Mouse (Mus musculus): ENCODE measurements around the gene Rsph9. TPM values are rescaled to one million over a fixed set of nuclear protein-coding genes. Genes with fewer than 3 reads are reported as not detected.

Gene Rsph9
- polyA plus RNA-seq, 1 experiment, result 5.0 TPM

DNA sequence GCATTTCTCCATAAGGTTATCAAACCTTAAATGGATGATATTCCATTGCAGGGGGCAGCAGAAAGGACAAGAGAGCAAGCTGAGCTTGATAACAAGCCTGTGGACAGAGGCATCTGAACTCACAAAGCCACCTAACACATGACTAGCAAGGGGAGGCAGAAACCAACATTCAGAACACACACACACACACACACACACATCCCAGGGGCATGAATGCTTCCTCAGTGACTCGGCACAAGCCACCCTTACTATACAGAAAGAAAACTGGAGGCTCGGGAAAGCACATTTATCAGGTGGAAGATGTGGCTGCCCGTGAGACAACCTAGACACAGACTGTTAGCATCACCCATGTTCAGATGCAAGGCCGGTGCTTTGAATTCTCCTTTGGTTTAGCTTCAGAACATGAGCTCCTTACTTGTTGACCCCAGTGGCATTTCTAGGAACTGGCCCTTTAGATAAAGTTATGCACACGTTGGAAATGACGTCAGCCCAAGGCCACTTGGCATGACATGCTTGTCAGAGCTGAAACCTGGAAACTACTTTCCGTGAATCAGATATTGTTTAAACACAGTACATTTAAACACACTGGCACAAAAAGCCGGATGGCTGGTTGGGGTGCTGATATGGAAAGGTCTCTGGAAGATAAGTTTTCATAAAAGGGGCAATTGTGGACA lies 5.3 kb downstream of the Rsph9 start:
- no peak for TF ChIP-seq CTCF (IDR thresholded peaks at IDR 0.05; ENCODE audit: control insufficient read depth, insufficient read depth, low read length)
- Histone ChIP-seq H3K4me1 (ENCODE audit: control insufficient read depth, insufficient read depth, low read length) (peaks cover 6% of the 10 kb centered on the region; the same call in 1 of the 2 replicates), H3K4me3 (replicated peaks; ENCODE audit: control insufficient read depth, low read depth, low read length) (no peak overlapping the region), H3K27ac (ENCODE audit: control insufficient read depth, insufficient read depth, low read depth, low read length, poor library complexity) (no peak overlapping the region)
- 46% methylated on average over 8 of the region's 8 CpGs for WGBS

DNA sequence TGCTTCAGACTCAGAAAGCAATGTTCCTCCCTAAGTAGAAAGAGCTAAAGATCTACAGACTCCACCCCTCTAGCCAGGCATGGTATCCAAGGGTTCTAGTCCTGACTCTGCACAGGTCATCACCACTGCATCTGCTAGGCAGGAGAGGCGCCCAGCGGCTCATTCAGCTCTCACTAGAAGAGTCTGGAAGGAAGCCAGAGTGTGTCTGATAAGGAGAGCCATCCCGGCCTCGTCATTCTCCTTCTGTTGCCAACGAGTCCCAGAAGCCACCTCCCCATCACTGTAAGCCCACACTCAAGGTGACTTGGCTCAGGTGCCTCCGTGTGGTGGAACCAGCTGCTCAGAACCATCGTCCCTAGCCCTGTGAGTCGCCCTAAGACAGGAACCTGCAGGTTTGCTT lies 11.2 kb downstream of the Rsph9 start:
- no peaks in the 10 kb centered on the region for H3K4me1 ChIP-seq (ENCODE audit: control insufficient read depth, insufficient read depth, low read length)
- no peak overlapping the region for H3K4me3 ChIP-seq (replicated peaks; ENCODE audit: control insufficient read depth, low read depth, low read length)
- TF ChIP-seq POLR2A (IDR thresholded peaks at IDR 0.05; ENCODE audit: borderline replicate concordance, control insufficient read depth, low read depth, low read length) (no peak), CTCF (IDR thresholded peaks at IDR 0.05; ENCODE audit: control insufficient read depth, insufficient read depth, low read length) (no peak)
- no peak overlapping the region for H3K27ac ChIP-seq (ENCODE audit: control insufficient read depth, insufficient read depth, low read depth, low read length, poor library complexity)
- 70% methylated on average over 8 of the region's 8 CpGs for WGBS

- TF ChIP-seq POLR2A (IDR thresholded peaks at IDR 0.05; ENCODE audit: borderline replicate concordance, control insufficient read depth, low read depth, low read length) (no peak), CTCF (IDR thresholded peaks at IDR 0.05; ENCODE audit: control insufficient read depth, insufficient read depth, low read length) (peak; percentile 86)
- no peak overlapping the region for H3K4me3 ChIP-seq (replicated peaks; ENCODE audit: control insufficient read depth, low read depth, low read length)
- 24% methylated on average over 12 of the region's 12 CpGs for WGBS
These were observed 11.8 kb downstream of the Rsph9 start for GRCm38 (mm10) chr17:46132058-46132718.

DNA sequence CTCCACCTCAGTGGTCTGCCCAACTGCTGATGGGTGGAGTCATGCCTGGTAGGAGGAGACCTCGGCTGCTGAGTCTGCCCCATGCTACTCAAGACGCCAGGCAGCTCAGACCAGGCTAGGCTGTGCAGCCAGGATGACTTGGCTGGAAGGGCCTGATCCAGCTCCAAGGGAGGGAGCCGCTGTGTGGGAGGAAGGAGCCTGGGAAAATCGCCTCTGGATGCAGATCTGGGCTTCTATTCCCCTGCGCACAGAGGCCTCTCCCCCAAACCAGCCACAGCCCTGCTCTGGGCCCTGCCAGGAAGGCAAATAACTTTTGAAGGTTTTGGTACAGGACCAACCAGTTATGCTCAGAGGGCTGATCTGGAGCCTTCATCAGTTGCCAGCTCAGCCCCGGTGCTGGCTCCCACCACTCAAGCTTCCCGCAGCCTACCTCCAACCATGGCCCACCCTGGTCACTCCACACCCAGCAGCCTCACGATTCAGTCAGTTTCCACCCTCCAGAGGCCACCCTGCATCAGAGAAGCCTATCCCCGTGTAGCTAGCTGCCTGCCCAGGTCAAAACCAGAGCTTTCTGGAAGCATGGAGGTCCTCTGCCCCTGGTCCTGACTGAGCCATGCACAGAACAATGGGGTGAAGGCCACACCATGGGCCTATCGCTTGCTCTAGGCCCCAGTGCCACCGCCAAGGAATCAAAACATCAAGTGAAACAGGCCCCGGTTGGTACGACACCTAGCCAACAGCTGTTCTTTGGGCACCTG lies 14.1 kb downstream of the Rsph9 start:
- no peaks in the 10 kb centered on the region for H3K4me1 ChIP-seq (ENCODE audit: control insufficient read depth, insufficient read depth, low read length)

More at GRCm38 (mm10) chr17:46132058-46132718, 11.8 kb downstream of the Rsph9 start:
- no peak overlapping the region for H3K27ac ChIP-seq (ENCODE audit: control insufficient read depth, insufficient read depth, low read depth, low read length, poor library complexity)
- no peaks in the 10 kb centered on the region for H3K4me1 ChIP-seq (ENCODE audit: control insufficient read depth, insufficient read depth, low read length)

GRCm38 (mm10) chr17:46127814-46128493 lies 16.1 kb downstream of the Rsph9 start:
- H3K27ac ChIP-seq (ENCODE audit: control insufficient read depth, insufficient read depth, low read depth, low read length, poor library complexity), result no peak overlapping the region
- 80% methylated on average over 6 of the region's 6 CpGs for WGBS
- no peak for TF ChIP-seq POLR2A (IDR thresholded peaks at IDR 0.05; ENCODE audit: borderline replicate concordance, control insufficient read depth, low read depth, low read length)
- no peak for TF ChIP-seq CTCF (IDR thresholded peaks at IDR 0.05; ENCODE audit: control insufficient read depth, insufficient read depth, low read length)
- no peaks in the 10 kb centered on the region for H3K4me1 ChIP-seq (ENCODE audit: control insufficient read depth, insufficient read depth, low read length)
- H3K4me3 ChIP-seq (replicated peaks; ENCODE audit: control insufficient read depth, low read depth, low read length), result no peak overlapping the region

More for the DNA sequence above, 14.1 kb downstream of the Rsph9 start:
- 83% methylated on average over 13 of the region's 13 CpGs for WGBS
- no peak overlapping the region for H3K4me3 ChIP-seq (replicated peaks; ENCODE audit: control insufficient read depth, low read depth, low read length)
- no peak for TF ChIP-seq CTCF (IDR thresholded peaks at IDR 0.05; ENCODE audit: control insufficient read depth, insufficient read depth, low read length)
- TF ChIP-seq POLR2A (IDR thresholded peaks at IDR 0.05; ENCODE audit: borderline replicate concordance, control insufficient read depth, low read depth, low read length), result no peak
- no peak overlapping the region for H3K27ac ChIP-seq (ENCODE audit: control insufficient read depth, insufficient read depth, low read depth, low read length, poor library complexity)

GRCm38 (mm10) chr17:46126608-46127007 lies 17.4 kb downstream of the Rsph9 start:
- TF ChIP-seq POLR2A (IDR thresholded peaks at IDR 0.05; ENCODE audit: borderline replicate concordance, control insufficient read depth, low read depth, low read length) (no peak), CTCF (IDR thresholded peaks at IDR 0.05; ENCODE audit: control insufficient read depth, insufficient read depth, low read length) (no peak)
- H3K4me3 ChIP-seq (replicated peaks; ENCODE audit: control insufficient read depth, low read depth, low read length), result no peak overlapping the region
- WGBS, result 88% methylated on average over 6 of the region's 6 CpGs
- H3K4me1 ChIP-seq (ENCODE audit: control insufficient read depth, insufficient read depth, low read length), result no peaks in the 10 kb centered on the region
- no peak overlapping the region for H3K27ac ChIP-seq (ENCODE audit: control insufficient read depth, insufficient read depth, low read depth, low read length, poor library complexity)

DNA sequence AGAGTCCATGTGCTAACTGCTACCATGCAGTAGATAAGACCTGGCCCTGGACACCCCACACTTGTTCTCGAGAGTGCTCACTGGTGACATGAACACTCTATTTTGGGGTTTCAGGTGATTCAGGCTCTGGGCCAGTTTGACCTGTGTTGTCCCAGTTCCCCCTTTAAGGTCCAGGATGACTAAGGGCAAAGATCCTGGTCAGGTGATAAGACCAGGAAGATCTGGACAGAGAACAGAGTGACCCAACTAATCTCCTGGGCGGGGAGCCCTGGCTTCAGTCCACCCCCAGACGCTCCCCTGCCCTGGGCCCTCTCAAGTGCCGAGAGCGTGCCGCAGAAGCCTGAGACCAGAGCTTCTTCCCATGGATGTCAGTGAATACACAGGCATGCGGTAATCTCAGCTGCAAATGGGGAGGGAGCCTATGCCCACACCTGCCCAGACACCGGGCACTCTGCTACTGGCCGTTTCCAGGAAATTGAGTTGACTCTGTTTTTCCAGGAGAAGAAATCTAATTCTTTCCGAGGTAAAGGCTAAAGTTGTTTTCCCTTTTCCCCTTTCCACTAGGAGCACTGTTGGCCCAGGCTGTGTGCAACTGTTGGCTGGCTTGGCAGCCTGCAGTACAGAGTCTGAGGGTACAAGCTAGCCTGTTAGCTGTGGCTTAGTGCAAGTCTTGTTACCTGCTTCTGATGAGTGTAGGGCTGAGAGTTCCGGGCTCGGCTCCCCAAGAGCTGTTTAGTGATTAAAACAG lies 19.9 kb downstream of the Rsph9 start:
- H3K27ac ChIP-seq (ENCODE audit: control insufficient read depth, insufficient read depth, low read depth, low read length, poor library complexity), result no peak overlapping the region
- H3K4me1 ChIP-seq (ENCODE audit: control insufficient read depth, insufficient read depth, low read length), result no peaks in the 10 kb centered on the region
- no peak overlapping the region for H3K4me3 ChIP-seq (replicated peaks; ENCODE audit: control insufficient read depth, low read depth, low read length)
- 93% methylated on average over 12 of the region's 12 CpGs for WGBS
- TF ChIP-seq POLR2A (IDR thresholded peaks at IDR 0.05; ENCODE audit: borderline replicate concordance, control insufficient read depth, low read depth, low read length) (no peak), CTCF (IDR thresholded peaks at IDR 0.05; ENCODE audit: control insufficient read depth, insufficient read depth, low read length) (no peak)
